Mouse (Mus musculus) heart, postnatal 10 days (tissue): ENCODE results near the gene Tpcn1. TPM values are rescaled to one million over a fixed set of nuclear protein-coding genes. Genes with fewer than 3 reads are reported as not detected.

ENCODE experiments used
- DNase-seq, 2 experiments: peaks; one replicate each; pipeline ENCODE4 v3.0.0; 2021
- intact Hi-C: fragments of 180-260 bp; cut with DNase I; formaldehyde crosslinking; loops from one replicate; pipeline ENCODE4 v1.15.1; 2025
- total RNA-seq, 2 experiments: library from RNA; stranded (reverse); gene quantifications; 2 replicates each; pipeline ENCODE4 v1.2.3; 2021

The Tpcn1 gene
- total RNA-seq, 2 experiments from 2014 or later: 33.0 to 38.7 TPM

GRCm38 (mm10) chr5:120583511-120583910 lies 5.0 kb downstream of the Tpcn1 start:
- DNase-seq: no peak
- intact Hi-C loops: no loop called here

- intact Hi-C loops: no loop called here
- DNase-seq: no peak
Observed at GRCm38 (mm10) chr5:120582002-120582401, 6.5 kb downstream of the Tpcn1 start.

GRCm38 (mm10) chr5:120579898-120580626 lies 8.4 kb downstream of the Tpcn1 start:
- no peak for DNase-seq
- intact Hi-C loops: no loop called here

- peak; percentile 70 to 78 for DNase-seq
- intact Hi-C loops: no loop called here
Observed at GRCm38 (mm10) chr5:120579211-120579897, 9.1 kb downstream of the Tpcn1 start.

- intact Hi-C loops: no loop called here
- DNase-seq: peak; percentile 70 to 81
Observed at GRCm38 (mm10) chr5:120578504-120579081, 9.9 kb downstream of the Tpcn1 start.

- intact Hi-C loops: no loop called here
- DNase-seq: no peak
Observed at GRCm38 (mm10) chr5:120577935-120578441, 10.5 kb downstream of the Tpcn1 start.

GRCm38 (mm10) chr5:120576781-120577301 lies 11.6 kb downstream of the Tpcn1 start:
- no peak for DNase-seq
- intact Hi-C loops: no loop called here

GRCm38 (mm10) chr5:120574469-120575063 lies 13.9 kb downstream of the Tpcn1 start:
- no peak for DNase-seq
- intact Hi-C loops: no loop called here

- peak; percentile 35 to 52 for DNase-seq
- intact Hi-C loops: no loop called here
Observed at GRCm38 (mm10) chr5:120571056-120571740, 17.3 kb downstream of the Tpcn1 start.

GRCm38 (mm10) chr5:120570289-120570897 lies 18.1 kb downstream of the Tpcn1 start:
- intact Hi-C loops: no loop called here
- no peak for DNase-seq

- no peak for DNase-seq
- intact Hi-C loops: no loop called here
Observed at GRCm38 (mm10) chr5:120569791-120570190, 18.7 kb downstream of the Tpcn1 start.

- DNase-seq: no peak
- intact Hi-C loops: no loop called here
Observed at GRCm38 (mm10) chr5:120568964-120569363, 19.5 kb downstream of the Tpcn1 start.

GRCm38 (mm10) chr5:120568336-120568768 lies 20.1 kb downstream of the Tpcn1 start:
- peak in 1 of 2 experiments; percentile 37 for DNase-seq
- intact Hi-C loops: no loop called here

GRCm38 (mm10) chr5:120567761-120568211 lies 20.7 kb downstream of the Tpcn1 start:
- DNase-seq: no peak
- intact Hi-C loops: loop anchor here (2.0 kb wide), 1 partner anchor 19 kb away; no protein-coding TSS in a partner anchor

GRCm38 (mm10) chr5:120567253-120567701 lies 21.2 kb downstream of the Tpcn1 start:
- intact Hi-C loops: loop anchor here (2.0 kb wide), 1 partner anchor 20 kb away; no protein-coding TSS in a partner anchor
- DNase-seq: peak; percentile 73 to 79

GRCm38 (mm10) chr5:120566681-120567252 lies 21.7 kb downstream of the Tpcn1 start:
- peak; percentile 57 to 61 for DNase-seq
- intact Hi-C loops: loop anchor here (2.0 kb wide), 1 partner anchor 20 kb away; no protein-coding TSS in a partner anchor

- peak; percentile 56 to 60 for DNase-seq
- intact Hi-C loops: loop anchor here (2.0 kb wide), 1 partner anchor 21 kb away; no protein-coding TSS in a partner anchor
Observed at GRCm38 (mm10) chr5:120566101-120566500, 22.4 kb downstream of the Tpcn1 start.

GRCm38 (mm10) chr5:120565171-120565905 lies 23.1 kb downstream of the Tpcn1 start:
- no peak for DNase-seq
- intact Hi-C loops: no loop called here
